Mouse (Mus musculus) embryonic facial prominence, embryonic 15.5 days (tissue): ENCODE measurements around the gene Serf2. TPM values are rescaled to one million over a fixed set of nuclear protein-coding genes. Genes with fewer than 3 reads are reported as not detected.
"Not testable (repeated sequence)": the region's sequence is repeated elsewhere in the genome, so short reads cannot be mapped to it uniquely, and the experiment has no call there.

Experiments used
- ATAC-seq: fragments of 200-750 bp; cut with Nextera tagmentation; 2 replicates; pipeline ENCODE4 v1.8.0; 2017; ENCODE audit warnings: low read depth, moderate TSS enrichment; ENCODE audit not compliant: insufficient number of reproducible peaks, low FRiP score, low TSS enrichment
- H3K27ac ChIP-seq: fragments of 300-500 bp; sonication (generic); replicated peaks from 2 replicates; pipeline ENCODE4 v1.5.1; 2015; ENCODE audit warnings: mild to moderate bottlenecking, inconsistent platforms
- H3K27me3 ChIP-seq: fragments of 300-500 bp; sonication (generic); 2 replicates; pipeline ENCODE4 v1.6.1; 2015; ENCODE audit warnings: inconsistent platforms
- H3K36me3 ChIP-seq: fragments of 300-500 bp; sonication (generic); 2 replicates; pipeline ENCODE4 v1.6.1; 2015; ENCODE audit warnings: mild to moderate bottlenecking, inconsistent platforms
- H3K4me1 ChIP-seq: fragments of 300-500 bp; sonication (generic); 2 replicates; pipeline ENCODE4 v1.6.1; 2015; ENCODE audit warnings: inconsistent platforms
- H3K4me2 ChIP-seq: fragments of 300-500 bp; sonication (generic); replicated peaks from 2 replicates; pipeline ENCODE4 v1.6.1; 2015; ENCODE audit warnings: mild to moderate bottlenecking, inconsistent platforms
- H3K4me3 ChIP-seq: fragments of 300-500 bp; sonication (generic); replicated peaks from 2 replicates; pipeline ENCODE4 v1.5.1; 2015; ENCODE audit warnings: mild to moderate bottlenecking, inconsistent platforms
- H3K9ac ChIP-seq: fragments of 300-500 bp; sonication (generic); 2 replicates; pipeline ENCODE4 v1.6.1; 2015; ENCODE audit warnings: inconsistent platforms
- H3K9me3 ChIP-seq: fragments of 300-500 bp; sonication (generic); replicated peaks from 2 replicates; pipeline ENCODE4 v1.6.1; 2016; ENCODE audit warnings: inconsistent platforms
- WGBS: fragments of 180-500 bp; shearing (Covaris S2); methylation state at CpG from one replicate; pipeline ENCODE4 v1.1.7; 2015; 5-methylcytosine and 5-hydroxymethylcytosine counted together
- polyA plus RNA-seq: library from polyadenylated mRNA; unstranded; fragments of >200 nt; fragmentation: Nextera tagmentation; extraction: Ambion mirVana; gene quantifications from 2 replicates; pipeline ENCODE4 v1.2.1, GENCODE M21; 2015

The Serf2 gene
- polyA plus RNA-seq, 1 experiment from 2014 or later = 510 TPM

DNA sequence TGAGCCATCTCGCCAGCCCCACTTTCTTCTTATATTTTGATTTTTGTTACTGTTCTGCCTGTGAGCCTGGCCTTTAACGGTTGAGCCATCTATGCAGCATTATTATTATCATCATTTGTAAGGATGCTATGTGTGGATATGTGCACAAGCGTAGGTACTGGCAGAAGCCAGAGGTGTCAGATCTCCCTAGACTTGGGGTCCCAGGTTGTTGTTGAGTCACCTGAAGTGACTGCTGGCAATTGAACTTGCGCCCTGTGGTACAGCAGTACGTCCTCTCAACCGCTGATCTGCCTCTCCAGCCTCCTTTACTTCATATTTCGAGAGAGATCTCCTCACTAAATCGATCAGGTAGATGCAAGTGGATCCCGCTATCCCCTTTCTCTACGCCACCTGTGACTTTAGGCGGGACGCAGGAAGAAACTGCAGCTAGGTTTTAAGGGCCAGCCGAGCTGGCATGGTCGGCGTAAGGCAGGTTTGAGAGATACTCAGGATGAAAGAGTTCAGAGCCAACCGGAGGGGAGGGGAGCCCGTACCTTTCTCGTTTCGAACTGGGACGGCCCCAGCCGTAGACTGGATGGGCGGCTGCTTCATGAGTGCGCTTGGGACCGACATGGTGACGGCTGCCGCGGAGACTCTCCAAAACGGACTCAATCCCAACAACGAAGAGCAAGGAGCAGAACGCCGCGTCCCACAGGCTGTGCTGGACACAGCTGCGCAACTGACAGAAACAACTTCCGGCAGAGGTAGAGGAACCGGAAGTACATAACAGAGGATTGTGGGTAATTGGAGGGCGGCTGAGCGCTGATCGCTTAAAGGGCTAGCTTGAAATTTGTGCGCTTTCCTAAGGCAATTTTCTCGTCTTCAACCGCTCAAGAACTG is 24.5 kb downstream of the Serf2 start, which contains the start of gene Mfap1b:
Gene Mfap1b (minus strand): TSS at position 767 of the 879 bp plus-strand sequence.
- peak; percentile 86 for ATAC-seq
- Histone ChIP-seq H3K4me2 (peak within 1 kb of the TSS; percentile 71), H3K4me3 (peak within 1 kb of the TSS; percentile 65), H3K9ac (peak within 1 kb of the TSS; percentile 64), H3K27ac (peak within 1 kb of the TSS; percentile 72)
- not testable (repeated sequence) for H3K4me1 ChIP-seq, H3K27me3 ChIP-seq, H3K36me3 ChIP-seq, H3K9me3 ChIP-seq
- WGBS = 7% methylated on average over 41 of the region's 41 CpGs

DNA sequence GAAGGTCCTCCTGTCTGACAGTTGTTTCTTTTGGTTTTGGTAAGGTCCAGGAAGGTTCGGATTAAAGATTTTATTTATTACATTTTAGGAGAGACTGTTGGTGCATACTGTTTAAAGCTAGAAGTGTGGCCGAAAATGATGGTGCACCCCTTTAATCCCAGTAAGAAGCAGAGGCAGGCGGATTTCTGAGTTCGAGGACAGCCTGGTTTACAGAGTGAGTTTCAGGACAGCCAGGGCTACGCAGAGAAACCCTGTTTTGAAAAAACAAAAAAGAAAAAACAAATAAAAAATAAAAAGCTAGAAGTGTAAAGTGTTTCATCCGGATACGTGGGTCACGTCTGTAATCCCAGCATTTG is 25.2 kb downstream of the Serf2 start:
- H3K4me3 ChIP-seq = peak overlapping the region; percentile 65
- 0 out of 2 replicates have a peak overlapping the region, but pooled peaks have one; percentile 64 for H3K9ac ChIP-seq
- ATAC-seq = 0 out of 2 replicates have a peak, but pooled peaks have one; percentile 15
- no peaks in the 10 kb centered on the region for H3K4me1 ChIP-seq
- WGBS = 31% methylated on average over 8 of the region's 8 CpGs
- H3K4me2 ChIP-seq = peak overlapping the region; percentile 71
- H3K27ac ChIP-seq = peak overlapping the region; percentile 72
- H3K36me3 ChIP-seq = no peaks in the 10 kb centered on the region
- no peaks in the 10 kb centered on the region for H3K27me3 ChIP-seq
- H3K9me3 ChIP-seq = no peaks in the 10 kb centered on the region

DNA sequence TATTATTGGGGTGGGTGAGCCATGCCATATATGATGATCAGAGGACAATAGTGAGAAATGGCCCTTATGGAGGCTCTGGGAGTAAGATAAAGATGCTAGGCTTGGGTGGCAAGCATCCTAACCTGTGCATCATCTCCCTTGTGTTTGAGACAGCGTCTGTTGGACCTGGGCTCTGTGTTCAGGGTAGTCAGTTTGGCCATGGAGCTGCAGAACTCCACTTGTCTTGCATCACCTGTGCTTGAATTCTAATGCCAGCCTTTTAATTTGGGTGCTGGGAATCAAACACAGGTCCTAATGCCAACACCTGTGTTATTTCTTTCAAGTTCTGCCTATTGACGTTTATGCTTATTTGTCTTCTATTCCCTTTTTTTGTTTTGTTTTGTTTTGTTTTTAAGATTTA is 26.3 kb downstream of the Serf2 start:
- not testable (repeated sequence) for H3K9me3 ChIP-seq, H3K9ac ChIP-seq, H3K4me3 ChIP-seq, H3K27me3 ChIP-seq, ATAC-seq, H3K4me2 ChIP-seq, H3K36me3 ChIP-seq, H3K4me1 ChIP-seq, H3K27ac ChIP-seq
- WGBS = 96% methylated on average over 2 of the region's 2 CpGs

DNA sequence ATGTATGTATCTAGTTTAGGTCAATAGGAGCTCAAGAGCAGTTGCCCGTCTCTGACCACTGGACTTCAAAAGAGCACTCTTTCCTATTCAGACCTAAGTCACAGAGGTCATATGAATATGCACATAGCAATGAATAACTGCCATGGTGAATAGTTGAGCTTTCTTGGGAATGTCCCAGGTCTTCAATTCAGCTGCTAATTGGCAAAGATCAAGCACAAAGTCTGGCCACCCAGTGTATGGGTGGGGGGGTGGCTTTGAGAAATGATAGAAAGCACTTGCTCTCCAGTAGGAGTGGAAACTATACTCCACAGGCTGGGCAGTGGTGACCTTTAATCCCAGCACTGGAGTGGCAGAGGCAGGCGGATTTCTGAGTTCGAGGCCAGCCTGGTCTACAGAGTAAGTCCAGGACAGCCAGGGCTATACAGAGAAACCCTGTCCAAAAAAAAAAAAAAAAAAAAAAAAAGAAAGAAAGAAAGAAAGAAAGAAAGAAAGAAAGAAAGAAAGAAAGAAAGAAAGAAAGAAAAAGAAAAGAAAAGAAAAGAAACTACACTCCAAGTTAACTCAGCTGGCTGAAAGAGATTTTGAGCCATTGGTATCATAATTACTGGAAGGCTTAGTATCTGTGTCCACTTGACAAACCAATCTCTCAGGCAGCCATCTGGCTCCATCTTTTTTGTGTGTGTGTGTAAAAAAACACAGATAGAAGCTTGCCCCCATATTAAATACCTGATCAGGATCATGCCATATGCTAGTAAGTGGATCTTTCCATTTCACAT is 28.7 kb downstream of the Serf2 start:
- no peak overlapping the region for H3K4me2 ChIP-seq
- H3K9ac ChIP-seq = no peak overlapping the region
- H3K36me3 ChIP-seq = no peaks in the 10 kb centered on the region
- H3K4me1 ChIP-seq = no peaks in the 10 kb centered on the region
- H3K9me3 ChIP-seq = no peaks in the 10 kb centered on the region
- no peak overlapping the region for H3K4me3 ChIP-seq
- no peak for ATAC-seq
- no peak overlapping the region for H3K27ac ChIP-seq
- 86% methylated on average over 3 of the region's 3 CpGs for WGBS
- no peaks in the 10 kb centered on the region for H3K27me3 ChIP-seq

DNA sequence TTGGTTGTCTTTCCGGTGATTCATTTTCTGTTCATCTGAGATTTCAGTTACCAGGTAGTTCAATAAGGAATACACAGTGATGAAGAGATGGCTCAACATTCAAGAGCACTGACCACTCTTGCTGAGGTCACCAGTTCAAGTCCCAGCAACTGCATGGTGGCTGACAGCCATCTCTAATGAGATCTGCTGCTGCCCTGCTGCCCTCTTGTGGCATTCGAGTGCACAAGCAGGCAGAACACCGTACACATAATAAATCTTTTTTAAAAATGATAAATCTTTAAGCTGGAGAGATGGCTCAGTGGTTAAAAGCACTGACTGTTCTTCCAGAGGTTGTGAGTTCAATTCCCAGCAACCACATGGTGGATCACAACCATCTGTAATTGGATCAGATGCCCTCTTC is 31.5 kb downstream of the Serf2 start:
- no peak overlapping the region for H3K4me2 ChIP-seq
- H3K4me1 ChIP-seq = no peaks in the 10 kb centered on the region
- no peak overlapping the region for H3K4me3 ChIP-seq
- H3K27me3 ChIP-seq = no peaks in the 10 kb centered on the region
- no peak overlapping the region for H3K27ac ChIP-seq
- ATAC-seq = no peak
- WGBS = 56% methylated on average over 3 of the region's 3 CpGs
- H3K9me3 ChIP-seq = no peaks in the 10 kb centered on the region
- no peak overlapping the region for H3K9ac ChIP-seq
- H3K36me3 ChIP-seq = no peaks in the 10 kb centered on the region

DNA sequence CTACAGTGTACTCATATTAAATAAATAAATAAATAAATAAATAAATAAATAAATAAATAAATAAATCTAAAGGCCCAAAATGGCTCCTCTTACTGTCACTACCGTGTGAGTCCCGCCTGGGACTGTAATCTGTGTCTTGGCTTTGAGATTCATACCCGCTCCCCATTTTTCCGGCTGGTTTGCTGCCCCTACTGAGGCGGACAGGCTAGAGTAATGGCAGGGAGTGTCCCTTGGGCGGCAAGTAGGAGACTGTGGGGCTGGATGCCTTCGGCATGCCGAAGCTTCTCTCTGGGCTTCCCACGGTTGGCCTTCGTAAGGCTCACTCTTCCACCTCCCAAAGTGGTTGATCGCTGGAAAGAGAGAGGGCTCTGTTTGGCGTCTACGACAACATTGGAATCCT is 31.9 kb downstream of the Serf2 start:
- H3K4me2 ChIP-seq, H3K4me1 ChIP-seq, H3K27ac ChIP-seq, H3K9ac ChIP-seq, H3K4me3 ChIP-seq, ATAC-seq, H3K9me3 ChIP-seq, H3K27me3 ChIP-seq, H3K36me3 ChIP-seq: not testable (repeated sequence)
- WGBS = 79% methylated on average over 13 of the region's 13 CpGs

DNA sequence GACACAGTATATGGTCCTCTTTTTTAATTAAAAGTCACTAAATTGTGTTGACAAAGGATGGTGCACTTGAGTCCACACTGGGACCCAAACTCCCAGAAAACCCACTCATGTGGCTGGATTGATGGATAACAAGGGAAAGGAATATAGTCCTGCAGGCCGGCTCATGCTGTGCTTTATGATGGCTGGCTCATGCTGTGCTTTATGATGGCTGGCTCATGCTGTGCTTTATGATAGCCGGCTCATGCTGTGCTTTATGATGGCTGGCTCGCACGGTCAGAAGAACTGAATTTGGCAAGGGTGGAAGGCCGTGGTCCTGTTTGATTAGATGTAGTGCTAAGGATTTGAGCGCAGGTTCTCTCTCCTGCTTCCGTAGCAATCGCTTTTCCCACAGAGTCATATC is 34.6 kb downstream of the Serf2 start:
- Histone ChIP-seq H3K4me2 (no peak overlapping the region), H3K27ac (no peak overlapping the region), H3K27me3 (no peaks in the 10 kb centered on the region), H3K9me3 (no peaks in the 10 kb centered on the region), H3K4me1 (no peaks in the 10 kb centered on the region), H3K4me3 (no peak overlapping the region), H3K9ac (no peak overlapping the region), H3K36me3 (no peaks in the 10 kb centered on the region)
- 75% methylated on average over 8 of the region's 8 CpGs for WGBS
- no peak for ATAC-seq

DNA sequence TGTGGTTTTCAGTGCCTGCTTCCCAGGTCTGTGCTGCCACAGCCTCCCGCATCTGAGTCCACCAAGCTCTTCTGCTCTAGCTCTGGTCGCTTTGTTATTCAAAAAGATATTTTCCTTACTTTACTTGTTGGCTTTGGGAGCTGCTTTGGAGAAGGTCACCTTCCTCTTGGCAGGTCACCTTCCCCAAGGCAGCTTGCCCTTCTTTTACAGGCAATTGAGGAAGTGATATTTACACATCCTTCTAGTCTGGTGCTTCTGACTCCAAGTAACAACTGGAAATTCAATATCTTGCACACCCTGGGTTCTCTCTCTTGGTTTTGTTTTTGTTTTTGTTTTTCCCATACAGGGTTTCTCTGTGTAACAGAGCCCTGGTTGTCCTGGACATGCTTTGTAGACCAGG is 35.4 kb downstream of the Serf2 start:
- not testable (repeated sequence) for H3K4me3 ChIP-seq, ATAC-seq, H3K27ac ChIP-seq, H3K4me2 ChIP-seq, H3K9ac ChIP-seq, H3K4me1 ChIP-seq, H3K27me3 ChIP-seq, H3K9me3 ChIP-seq, H3K36me3 ChIP-seq
- 78% methylated on average over 2 of the region's 2 CpGs for WGBS

DNA sequence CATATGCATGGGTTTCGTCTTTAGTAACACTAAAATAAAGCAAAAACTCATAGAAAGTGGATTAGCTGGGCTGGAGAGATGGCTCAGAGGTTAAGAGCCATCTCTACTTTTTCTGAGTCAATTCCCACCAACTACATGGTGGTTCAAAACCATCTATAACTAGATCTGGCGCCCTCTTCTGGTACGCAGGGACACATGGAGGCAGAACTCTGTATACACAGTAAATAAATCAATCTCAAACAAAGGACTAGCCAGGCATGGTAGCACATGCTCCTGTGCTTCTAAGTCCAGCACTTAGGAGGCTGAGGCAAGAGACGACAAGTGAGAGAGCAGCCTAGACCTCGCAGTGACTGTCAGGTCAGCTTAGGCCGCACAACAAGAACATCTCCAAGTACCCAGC is 52.6 kb downstream of the Serf2 start:
- H3K4me1 ChIP-seq, H3K4me2 ChIP-seq, H3K27me3 ChIP-seq, H3K9ac ChIP-seq, H3K4me3 ChIP-seq, H3K9me3 ChIP-seq, ATAC-seq, H3K36me3 ChIP-seq, H3K27ac ChIP-seq: not testable (repeated sequence)
- WGBS = 70% methylated on average over 3 of the region's 6 CpGs

DNA sequence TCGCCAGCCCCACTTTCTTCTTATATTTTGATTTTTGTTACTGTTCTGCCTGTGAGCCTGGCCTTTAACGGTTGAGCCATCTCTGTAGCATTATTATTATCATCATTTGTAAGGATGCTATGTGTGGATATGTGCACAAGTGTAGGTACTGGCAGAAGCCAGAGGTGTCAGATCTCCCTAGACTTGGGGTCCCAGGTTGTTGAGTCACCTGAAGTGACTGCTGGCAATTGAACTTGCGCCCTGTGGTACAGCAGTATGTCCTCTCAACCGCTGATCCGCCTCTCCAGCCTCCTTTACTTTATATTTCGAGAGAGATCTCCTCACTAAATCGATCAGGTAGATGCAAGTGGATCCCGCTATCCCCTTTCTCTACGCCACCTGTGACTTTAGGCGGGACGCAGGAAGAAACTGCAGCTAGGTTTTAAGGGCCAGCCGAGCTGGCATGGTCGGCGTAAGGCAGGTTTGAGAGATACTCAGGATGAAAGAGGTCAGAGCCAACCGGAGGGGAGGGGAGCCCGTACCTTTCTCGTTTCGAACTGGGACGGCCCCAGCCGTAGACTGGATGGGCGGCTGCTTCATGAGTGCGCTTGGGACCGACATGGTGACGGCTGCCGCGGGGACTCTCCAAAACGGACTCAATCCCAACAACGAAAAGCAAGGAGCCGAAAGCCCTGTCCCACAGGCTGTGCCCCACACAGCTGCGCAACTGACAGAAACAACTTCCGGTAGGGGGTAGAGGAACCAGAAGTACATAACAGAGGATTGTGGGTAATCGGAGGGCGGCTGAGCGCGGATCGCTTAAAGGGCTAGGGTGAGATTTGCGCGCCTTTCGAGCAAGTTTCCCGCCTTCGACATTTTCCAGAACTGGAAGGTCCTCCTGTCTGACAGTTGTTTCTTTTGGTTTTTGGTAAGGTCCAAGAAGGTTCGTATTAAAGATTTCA is 57.2 kb downstream of the Serf2 start, which contains the start of the genes Mfap1a and Wdr76:
Gene Mfap1a (minus strand): TSS at position 724 of the 941 bp plus-strand sequence.
Gene Wdr76 (plus strand): TSS at position 782 of the 941 bp plus-strand sequence.
- peak within 1 kb of the TSS; percentile 61 for H3K4me3 ChIP-seq
- H3K27ac ChIP-seq = 0 out of 2 replicates have a peak within 1 kb of the TSS, but pooled peaks have one; percentile 44
- peaks cover 14% of the 10 kb centered on the region for H3K4me1 ChIP-seq
- not testable (repeated sequence) for H3K27me3 ChIP-seq, H3K9me3 ChIP-seq
- 4% methylated on average over 42 of the region's 42 CpGs for WGBS
- H3K9ac ChIP-seq = peak within 1 kb of the TSS; percentile 65
- ATAC-seq = peak; percentile 87; the same call in 1 of the 2 replicates
- H3K36me3 ChIP-seq = peaks cover 13% of the 10 kb centered on the region
- peak within 1 kb of the TSS; percentile 60 for H3K4me2 ChIP-seq
